Mouse (Mus musculus) lung, postnatal 14 days (tissue): Measurements from ENCODE around the gene Thtpa.

Experiments used
- DNase-seq: peaks from one replicate; pipeline ENCODE4 v3.0.0; 2021

Gene Thtpa

GRCm38 (mm10) chr14:55094704-55095231, at the start of gene Thtpa:
Gene Thtpa (plus strand): TSS chr14:55094784.
- peak; percentile 74 for DNase-seq

DNA sequence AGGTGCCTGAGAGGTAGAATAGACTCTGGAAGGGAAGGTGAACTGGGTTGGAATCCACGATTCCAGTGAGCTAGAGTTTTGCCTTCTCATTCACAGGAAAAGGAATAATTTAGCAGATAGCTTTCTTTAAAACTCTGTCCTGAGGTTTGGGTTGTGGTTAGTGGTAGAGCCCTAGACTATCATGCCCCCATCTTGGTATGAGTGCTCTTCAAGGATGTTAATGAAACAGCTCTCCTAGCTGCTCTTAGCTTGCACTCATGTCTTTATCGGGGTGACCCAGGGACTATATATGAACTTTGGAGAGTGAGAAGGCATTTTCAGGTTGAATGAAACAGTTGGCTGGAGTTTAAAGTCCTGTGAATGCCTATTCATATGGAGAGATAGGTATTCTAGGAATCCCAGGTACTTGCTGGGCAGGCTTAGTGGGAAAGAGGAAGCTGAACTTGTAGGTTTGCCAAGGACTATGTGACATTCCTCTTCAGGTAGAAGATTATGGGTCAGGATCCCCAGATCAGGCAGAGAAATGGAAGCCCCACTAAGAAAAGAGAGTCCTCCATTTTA, 46.5 kb upstream of the Thtpa start:
- DNase-seq: no peak

DNA sequence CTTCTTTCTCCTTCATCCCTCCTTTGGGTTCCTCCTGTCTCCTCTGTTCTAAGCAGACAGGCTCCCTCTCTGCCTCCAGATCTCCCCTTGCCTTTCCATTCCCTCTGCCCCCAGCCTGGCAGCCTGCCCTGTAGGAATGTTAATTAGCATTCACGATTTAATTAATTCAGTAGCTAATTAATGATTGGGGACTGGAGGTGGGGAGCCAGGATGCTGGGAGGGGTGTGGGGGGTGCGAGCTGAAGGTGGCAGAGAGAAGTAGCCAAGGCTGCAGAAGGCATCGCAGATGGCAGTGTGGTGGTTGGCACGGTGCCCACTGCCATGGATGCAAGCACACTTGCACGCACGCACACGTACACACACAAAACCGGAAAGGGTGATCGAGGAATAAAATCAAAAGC, 42.1 kb upstream of the Thtpa start:
- no peak for DNase-seq

DNA sequence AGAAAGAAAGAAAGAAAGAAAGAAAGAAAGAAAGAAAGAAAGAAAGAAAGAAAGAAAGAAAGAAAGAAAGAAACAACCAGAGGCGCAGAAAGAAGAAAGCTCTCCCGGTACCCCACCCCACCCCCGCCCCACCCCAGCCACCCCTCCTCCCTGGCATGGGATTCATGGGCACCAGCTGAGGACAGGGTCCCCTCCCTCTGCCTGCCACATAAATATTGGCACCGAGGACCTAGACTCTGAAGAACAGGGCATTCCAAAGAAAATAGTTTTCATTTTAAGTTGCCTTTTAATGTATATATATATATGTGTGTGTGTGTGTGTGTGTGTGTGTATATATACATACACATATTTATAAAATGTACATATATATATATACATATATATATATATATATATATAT, 41.5 kb upstream of the Thtpa start:
- no peak for DNase-seq

GRCm38 (mm10) chr14:55053708-55054190, 40.8 kb upstream of the Thtpa start:
- no peak for DNase-seq

- no peak for DNase-seq
These were observed 40.3 kb upstream of the Thtpa start for GRCm38 (mm10) chr14:55054191-55054749.

DNA sequence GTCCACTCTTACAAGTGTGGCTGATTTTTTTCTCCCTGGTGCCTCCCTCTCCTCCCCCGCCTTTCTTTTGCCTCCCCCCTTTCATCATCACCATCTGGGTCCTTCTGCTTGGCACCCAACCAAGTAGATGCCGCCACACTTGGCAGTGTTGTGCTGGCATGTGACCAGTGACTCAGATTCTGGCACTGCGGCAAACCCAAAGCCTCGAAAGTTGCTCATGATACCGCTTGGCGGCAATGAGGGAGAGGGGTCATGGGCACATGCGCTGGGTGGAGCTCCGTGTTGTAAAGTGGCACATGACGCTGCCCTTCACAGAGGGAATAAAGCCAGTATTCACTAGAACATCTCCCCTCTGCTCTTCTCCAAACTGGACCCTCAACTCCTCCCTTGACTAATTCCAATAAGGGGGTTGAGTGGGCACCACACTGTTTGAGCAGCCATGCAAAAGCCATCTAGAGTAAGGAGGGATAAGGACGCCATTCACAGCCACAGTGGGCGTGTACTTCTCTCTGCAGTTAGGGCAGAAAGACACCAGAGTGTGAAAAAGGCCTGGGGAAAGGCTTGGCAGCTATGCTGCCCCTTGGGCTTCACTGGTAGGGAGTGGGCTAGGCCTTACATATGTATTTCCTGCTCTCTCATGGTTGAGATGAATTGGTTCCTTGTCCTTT, 39.3 kb upstream of the Thtpa start:
- DNase-seq: no peak

GRCm38 (mm10) chr14:55059009-55059408, 35.6 kb upstream of the Thtpa start:
- no peak for DNase-seq

DNA sequence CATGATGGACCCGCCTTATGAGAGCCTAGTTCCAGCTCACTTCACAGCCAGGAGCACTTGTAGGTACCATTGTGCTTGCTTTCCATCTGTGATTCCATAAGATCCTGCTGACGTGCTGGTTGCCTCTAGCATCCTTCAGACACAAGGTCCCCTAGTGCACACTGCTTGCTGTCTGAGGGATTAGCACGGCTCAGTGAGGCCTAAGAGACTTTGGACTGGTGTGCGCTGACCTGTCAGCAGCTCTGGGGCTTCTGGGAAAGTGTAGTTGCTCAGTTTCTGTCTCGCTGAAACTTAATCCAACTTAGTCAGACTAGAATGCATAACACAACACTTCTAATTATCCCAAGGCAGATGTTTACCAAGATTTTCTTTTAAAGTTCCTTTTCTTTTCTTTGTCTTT, 34.7 kb upstream of the Thtpa start:
- DNase-seq: no peak

DNA sequence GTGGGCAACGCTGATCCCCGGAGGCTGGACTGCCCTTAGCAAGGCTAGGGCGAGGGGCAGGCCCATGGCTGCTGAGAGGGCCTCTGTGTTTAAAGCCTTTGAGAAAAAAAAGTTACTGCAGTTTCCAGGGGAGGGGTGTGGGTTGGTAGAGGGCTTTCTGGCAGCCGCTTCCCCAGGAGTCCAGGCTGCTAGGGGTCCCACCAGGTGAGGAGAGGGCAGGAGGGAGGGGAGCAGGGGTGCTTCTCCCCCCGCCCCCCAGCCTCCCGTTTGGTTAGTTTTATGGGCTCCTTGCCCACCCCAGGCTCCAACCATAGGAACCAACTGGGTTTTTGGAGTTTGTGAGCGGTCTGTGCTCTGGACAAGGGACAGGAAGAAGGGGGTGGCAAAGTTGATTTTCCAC, 32.7 kb upstream of the Thtpa start:
- no peak for DNase-seq

DNA sequence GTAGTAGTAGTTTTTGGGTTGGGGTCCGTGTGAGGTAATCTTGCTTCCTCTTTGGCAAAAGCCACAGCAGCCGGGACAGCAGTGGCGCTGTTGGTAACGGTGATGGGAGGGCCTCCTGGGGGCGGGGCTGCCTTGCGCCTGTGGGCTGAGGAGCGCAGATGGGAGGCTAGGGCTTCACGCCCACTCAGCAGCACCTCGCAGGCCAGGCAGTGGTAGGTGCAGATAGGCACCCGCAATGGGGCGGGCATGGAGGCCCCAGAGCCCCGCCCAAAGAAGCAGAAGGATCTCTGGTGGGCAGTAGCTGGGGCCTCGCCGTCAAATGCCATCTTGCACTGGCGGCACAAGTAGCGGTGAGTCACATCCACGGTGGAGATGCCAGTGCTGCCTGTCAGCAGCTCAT, 32.0 kb upstream of the Thtpa start:
- DNase-seq: no peak

- DNase-seq: no peak
These were observed 31.5 kb upstream of the Thtpa start for GRCm38 (mm10) chr14:55063117-55063516.

DNA sequence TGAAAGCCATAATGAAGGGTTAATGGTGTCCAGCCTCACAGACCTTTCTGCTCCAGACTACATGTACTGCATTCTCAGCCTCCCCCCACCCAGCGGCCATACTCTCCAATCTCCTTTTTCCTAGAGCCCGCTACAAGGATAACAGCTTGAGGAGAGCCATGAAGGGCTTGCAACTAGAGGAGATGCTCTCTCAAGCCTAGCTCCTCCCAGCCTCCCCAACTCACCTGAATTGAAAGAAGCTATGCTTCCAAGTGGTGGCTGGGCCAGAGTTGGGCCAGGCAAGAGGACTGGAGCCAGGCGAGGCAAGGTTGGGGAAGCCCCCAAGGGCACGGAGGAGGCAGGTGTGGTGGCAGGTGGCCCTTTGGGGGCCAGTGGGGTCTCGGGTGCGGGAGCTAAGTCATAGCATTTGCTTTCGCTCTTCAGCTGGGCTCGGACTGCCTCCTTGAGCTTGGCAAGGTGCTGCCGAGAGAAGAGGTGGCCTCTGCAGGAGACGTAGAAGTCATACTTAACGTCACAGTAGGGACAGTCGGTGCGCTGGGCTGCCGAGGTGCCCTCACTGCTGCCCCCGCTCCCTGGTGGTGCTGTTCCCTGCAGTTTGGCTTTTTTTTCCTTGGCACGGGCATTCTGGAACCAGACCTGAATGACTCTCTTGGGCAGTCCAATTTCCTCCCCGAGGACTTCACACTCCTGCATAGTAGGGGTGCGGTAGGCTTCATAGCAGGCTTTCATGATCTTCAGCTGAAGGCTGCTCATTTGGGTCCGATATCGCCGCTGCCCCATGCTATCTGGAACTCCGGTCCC, 30.8 kb upstream of the Thtpa start:
- DNase-seq: no peak

DNA sequence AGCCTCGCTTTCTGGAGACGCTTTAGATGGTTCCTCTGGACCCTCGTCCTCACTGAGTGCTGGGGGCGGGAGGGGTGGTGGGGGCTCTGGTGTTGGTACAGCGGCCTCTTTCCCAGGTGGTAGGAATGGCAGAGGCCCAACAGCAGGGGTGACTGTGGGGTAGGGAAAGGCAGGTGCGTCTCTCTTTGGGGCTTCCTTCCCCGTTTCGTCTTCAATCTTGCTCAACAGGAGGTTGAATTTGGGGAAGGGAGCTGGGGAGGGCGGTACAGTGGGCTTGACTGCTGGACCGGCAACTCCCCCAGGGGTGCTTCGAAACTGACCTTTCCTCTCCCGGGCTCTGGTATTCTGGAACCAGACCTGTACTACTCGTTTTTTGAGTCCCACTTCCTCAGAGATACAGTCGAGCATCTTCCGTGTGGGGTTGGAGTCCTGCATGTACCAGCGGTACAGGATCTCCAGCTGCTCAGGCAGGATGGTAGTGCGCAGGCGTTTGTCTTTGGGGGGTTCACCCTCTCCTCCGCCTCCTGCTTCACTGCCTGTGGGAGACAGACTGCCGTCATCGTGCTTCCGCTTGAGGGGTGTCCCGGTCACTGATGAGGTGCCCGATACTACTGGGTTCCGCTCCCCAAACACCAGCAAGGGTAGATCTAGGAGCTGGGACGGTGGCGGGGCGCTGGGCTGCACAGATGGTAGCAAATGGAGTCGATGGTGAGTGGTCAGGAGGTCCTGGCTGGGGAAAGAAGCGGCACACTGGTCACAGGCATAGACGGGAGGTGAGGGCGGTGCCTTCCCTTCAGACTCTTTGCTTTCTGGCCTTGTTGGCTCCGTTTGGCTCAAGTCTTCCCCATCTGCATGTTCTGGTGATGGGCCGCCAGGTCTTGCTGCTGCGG, 29.9 kb upstream of the Thtpa start:
- DNase-seq: no peak

GRCm38 (mm10) chr14:55065391-55065790, 29.2 kb upstream of the Thtpa start:
- DNase-seq: no peak

DNA sequence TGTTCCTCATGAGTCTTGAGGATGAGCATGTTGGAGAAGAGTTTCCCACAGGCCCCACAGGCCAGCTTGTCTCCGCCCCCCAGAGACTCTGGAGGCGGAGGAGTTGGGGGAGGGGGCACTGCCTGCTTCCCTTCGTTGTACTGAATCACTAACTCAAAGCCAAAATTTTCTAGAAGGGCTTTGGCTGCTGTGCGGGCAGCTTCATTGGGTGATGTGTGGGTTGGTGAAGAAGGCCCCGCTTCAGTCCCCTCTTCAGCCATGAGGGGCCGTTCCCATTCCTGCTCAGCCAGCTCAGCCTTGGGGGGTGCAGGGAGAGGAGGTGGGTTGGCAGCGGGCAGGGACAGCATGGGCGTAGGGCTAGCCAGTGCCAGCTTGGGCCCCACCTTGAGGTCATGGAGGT, 28.5 kb upstream of the Thtpa start:
- no peak for DNase-seq

DNA sequence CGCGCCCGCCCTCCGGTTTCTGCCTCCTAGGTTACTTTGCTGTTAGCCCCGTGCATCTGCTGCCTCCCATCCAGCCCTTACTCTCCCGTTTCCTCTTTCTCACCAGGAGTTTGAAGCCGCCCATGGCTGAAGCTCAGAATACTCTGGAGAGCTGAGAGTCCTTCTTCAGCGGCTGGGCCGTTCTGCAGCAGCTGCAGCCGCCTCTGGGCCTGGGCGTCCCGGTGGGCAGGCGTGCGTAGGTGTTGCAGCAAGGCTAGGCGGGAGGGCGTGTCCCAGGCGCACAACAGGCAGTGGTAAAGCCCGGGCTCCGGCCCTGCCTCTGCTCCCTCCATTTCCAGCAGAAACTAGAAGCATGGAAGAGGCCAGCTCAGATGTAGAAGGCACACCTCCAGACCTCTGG, 22.8 kb upstream of the Thtpa start:
- DNase-seq: no peak

- DNase-seq: no peak
These were observed 20.2 kb upstream of the Thtpa start for GRCm38 (mm10) chr14:55074416-55074815.

- no peak for DNase-seq
These were observed 18.4 kb upstream of the Thtpa start for GRCm38 (mm10) chr14:55076224-55076623.

- DNase-seq: no peak
These were observed 17.6 kb upstream of the Thtpa start for GRCm38 (mm10) chr14:55076956-55077355.

- DNase-seq: no peak
These were observed 16.9 kb upstream of the Thtpa start for GRCm38 (mm10) chr14:55077481-55078365.
